Mouse (Mus musculus) monocyte, adult 5-6 weeks (primary cell): ENCODE results near the gene P4ha2. TPM values are rescaled to one million over a fixed set of nuclear protein-coding genes. Genes with fewer than 3 reads are reported as not detected.
A peak's percentile ranks its signal among the peaks of the same experiment; 100 is the strongest.

ENCODE experiments used
- ATAC-seq: fragments of 153-309, 156-312 bp; replicated peaks from 2 replicates; pipeline ENCODE4 v1.8.0; 2017; ENCODE audit warnings: mild to moderate bottlenecking; ENCODE audit not compliant: low TSS enrichment, insufficient number of reproducible peaks, severe bottlenecking, poor library complexity, low FRiP score
- total RNA-seq: library from RNA; stranded (forward); fragments of 200-1000, 200-491, 200-594 nt; gene quantifications from 3 replicates; pipeline ENCODE4 v1.2.3, GENCODE M21; 2017

The P4ha2 gene
- total RNA-seq, 1 experiment from 2014 or later, result not detected

GRCm38 (mm10) chr11:54100692-54101591 is 1.0 kb downstream of the P4ha2 start:
- no peak for ATAC-seq

- ATAC-seq, result 0 out of 2 replicates have a peak, but pooled peaks have one; percentile 17
Observed at GRCm38 (mm10) chr11:54101701-54102100, 1.8 kb downstream of the P4ha2 start.

- ATAC-seq, result no peak
Observed at GRCm38 (mm10) chr11:54102706-54103449, 3.0 kb downstream of the P4ha2 start.

- no peak for ATAC-seq
Observed at GRCm38 (mm10) chr11:54105011-54105410, 5.1 kb downstream of the P4ha2 start.

GRCm38 (mm10) chr11:54106676-54107075 is 6.8 kb downstream of the P4ha2 start:
- ATAC-seq, result no peak; the same call in 1 of the 2 replicates

- no peak for ATAC-seq
Observed at GRCm38 (mm10) chr11:54107239-54107638, 7.3 kb downstream of the P4ha2 start.

- ATAC-seq, result no peak
Observed at GRCm38 (mm10) chr11:54108131-54108530, 8.2 kb downstream of the P4ha2 start.

- ATAC-seq, result no peak
Observed at GRCm38 (mm10) chr11:54108894-54109293, 9.0 kb downstream of the P4ha2 start.

GRCm38 (mm10) chr11:54111291-54111690 is 11.4 kb downstream of the P4ha2 start:
- no peak for ATAC-seq

- no peak for ATAC-seq
Observed at GRCm38 (mm10) chr11:54111976-54112741, 12.3 kb downstream of the P4ha2 start.

- no peak for ATAC-seq
Observed at GRCm38 (mm10) chr11:54112920-54113319, 13.0 kb downstream of the P4ha2 start.

- no peak for ATAC-seq
Observed at GRCm38 (mm10) chr11:54113352-54113751, 13.5 kb downstream of the P4ha2 start.

GRCm38 (mm10) chr11:54114746-54115145 is 14.9 kb downstream of the P4ha2 start:
- no peak for ATAC-seq

- ATAC-seq, result no peak
Observed at GRCm38 (mm10) chr11:54115301-54115700, 15.4 kb downstream of the P4ha2 start.

GRCm38 (mm10) chr11:54115911-54116310 is 16.0 kb downstream of the P4ha2 start:
- ATAC-seq, result no peak

- no peak for ATAC-seq
Observed at GRCm38 (mm10) chr11:54116406-54116805, 16.5 kb downstream of the P4ha2 start.

- no peak for ATAC-seq
Observed at GRCm38 (mm10) chr11:54117096-54117495, 17.2 kb downstream of the P4ha2 start.

GRCm38 (mm10) chr11:54119126-54119525 is 19.2 kb downstream of the P4ha2 start:
- no peak for ATAC-seq

- ATAC-seq, result no peak
Observed at GRCm38 (mm10) chr11:54119740-54120360, 20.0 kb downstream of the P4ha2 start.
